Mouse (Mus musculus): ENCODE results near the gene Ciao2b. TPM values are rescaled to one million over a fixed set of nuclear protein-coding genes. Genes with fewer than 3 reads are reported as not detected.
A peak's percentile ranks its signal among the peaks of the same experiment; 100 is the strongest.

Gene Ciao2b
- total and polyA plus RNA-seq, 3 experiments: 58.1 to 66.9 (median 63.9) TPM

- Histone ChIP-seq H3K27ac (peak overlapping the region; percentile 64), H3K4me1 (ENCODE audit: control insufficient read depth, insufficient read depth, low read length) (peaks cover 6% of the 10 kb centered on the region), H3K36me3 (ENCODE audit: control insufficient read depth, insufficient read depth, low read length) (no peaks in the 10 kb centered on the region; the same call in 1 of the 2 replicates), H3K27me3 (ENCODE audit: control insufficient read depth, insufficient read depth, low read length) (no peaks in the 10 kb centered on the region), H3K79me2 (replicated peaks; ENCODE audit: control insufficient read depth, insufficient read depth, low read length) (no peaks in the 10 kb centered on the region), H3K4me3 (0 out of 2 replicates have a peak overlapping the region, but pooled peaks have one; percentile 4), H3K9ac (ENCODE audit: low read depth, low read length) (peak overlapping the region; percentile 49; the same call in 1 of the 2 replicates)
- intact Hi-C loops (cut with DNase I): loop anchor here (2.0 kb wide), 1 partner anchor 40 kb away; no protein-coding TSS in a partner anchor
- TF ChIP-seq POLR2A (IDR thresholded peaks at IDR 0.05; ENCODE audit: insufficient read depth, low read depth, low read length): no peak
- TF ChIP-seq CTCF (IDR thresholded peaks at IDR 0.05): peak; percentile 97; the same call in 1 of the 2 replicates
- peak; percentile 96 for TF ChIP-seq EP300 (IDR thresholded peaks at IDR 0.05; ENCODE audit: insufficient read depth, low read depth, low read length)
- DNase-seq: peak; percentile 85 to 87
- 18% methylated on average over 21 of the region's 21 CpGs for WGBS
Observed at GRCm38 (mm10) chr8:104602468-104603244, 39.1 kb downstream of the Ciao2b start.

DNA sequence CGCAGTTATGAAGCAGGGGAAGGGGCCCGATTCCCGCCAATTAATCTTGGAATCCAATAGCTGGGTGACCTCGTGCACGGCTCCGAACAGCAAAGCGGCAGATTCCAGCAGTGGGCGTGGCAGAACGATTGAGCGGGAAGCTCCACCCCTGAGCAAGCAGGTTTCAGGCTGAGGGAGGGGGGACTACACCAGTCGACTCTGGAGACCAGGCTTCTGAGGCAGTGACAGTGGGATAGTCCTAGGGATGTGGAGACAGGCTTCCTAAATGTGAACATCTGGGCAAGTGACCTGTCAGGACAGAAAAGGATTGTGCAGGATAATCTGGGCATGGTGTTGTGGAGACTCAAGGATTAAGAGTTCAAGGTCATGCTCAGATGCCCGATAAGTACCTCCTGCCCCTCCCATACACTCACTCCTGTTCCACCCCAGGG is 39.8 kb downstream of the Ciao2b start:
- no peak for TF ChIP-seq CTCF (IDR thresholded peaks at IDR 0.05)
- no peak for TF ChIP-seq EP300 (IDR thresholded peaks at IDR 0.05; ENCODE audit: insufficient read depth, low read depth, low read length)
- TF ChIP-seq POLR2A (IDR thresholded peaks at IDR 0.05; ENCODE audit: insufficient read depth, low read depth, low read length): no peak
- no peaks in the 10 kb centered on the region for H3K36me3 ChIP-seq (ENCODE audit: control insufficient read depth, insufficient read depth, low read length)
- H3K79me2 ChIP-seq (replicated peaks; ENCODE audit: control insufficient read depth, insufficient read depth, low read length): no peaks in the 10 kb centered on the region
- no peak overlapping the region for H3K27ac ChIP-seq
- peaks cover 3% of the 10 kb centered on the region for H3K4me1 ChIP-seq (ENCODE audit: control insufficient read depth, insufficient read depth, low read length)
- H3K27me3 ChIP-seq (ENCODE audit: control insufficient read depth, insufficient read depth, low read length): no peaks in the 10 kb centered on the region
- H3K9ac ChIP-seq (ENCODE audit: low read depth, low read length): no peak overlapping the region
- DNase-seq: peak in 1 of 2 experiments; percentile 26
- H3K4me3 ChIP-seq: no peak overlapping the region
- intact Hi-C loops (cut with DNase I): loop anchor here (2.0 kb wide), 1 partner anchor 41 kb away; no protein-coding TSS in a partner anchor
- WGBS: 1% methylated on average over 12 of the region's 12 CpGs

DNA sequence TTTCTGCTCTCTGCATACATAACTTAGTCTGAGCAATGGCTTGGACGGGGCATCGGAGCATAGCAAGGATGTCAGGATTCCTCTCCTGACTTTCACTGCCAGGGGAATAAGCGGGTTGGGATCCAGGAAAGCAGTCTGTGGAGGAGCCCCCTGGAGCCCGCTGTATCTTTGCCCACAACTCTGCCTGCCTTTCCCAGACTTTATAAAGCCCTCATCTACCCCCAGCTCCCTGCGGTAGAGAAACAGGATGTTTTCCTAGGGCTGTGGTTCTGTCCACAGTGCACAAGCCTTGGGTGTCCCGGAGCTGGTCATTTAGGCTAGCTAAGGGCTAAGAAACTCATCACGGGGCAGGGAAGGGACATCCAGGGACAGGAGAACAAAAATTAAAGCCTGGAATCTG is 40.4 kb downstream of the Ciao2b start:
- intact Hi-C loops (cut with DNase I): no loop called here
- no peak overlapping the region for H3K4me3 ChIP-seq

GRCm38 (mm10) chr8:104598496-104598895 is 43.3 kb downstream of the Ciao2b start:
- no peak for DNase-seq
- no peak overlapping the region for H3K4me3 ChIP-seq
- no peak overlapping the region for H3K9ac ChIP-seq (ENCODE audit: low read depth, low read length)
- H3K36me3 ChIP-seq (ENCODE audit: control insufficient read depth, insufficient read depth, low read length): no peaks in the 10 kb centered on the region; the same call in 1 of the 2 replicates
- H3K4me1 ChIP-seq (ENCODE audit: control insufficient read depth, insufficient read depth, low read length): peaks cover 3% of the 10 kb centered on the region
- peaks cover 3% of the 10 kb centered on the region for H3K79me2 ChIP-seq (replicated peaks; ENCODE audit: control insufficient read depth, insufficient read depth, low read length)
- no peaks in the 10 kb centered on the region for H3K27me3 ChIP-seq (ENCODE audit: control insufficient read depth, insufficient read depth, low read length)
- no peak for TF ChIP-seq EP300 (IDR thresholded peaks at IDR 0.05; ENCODE audit: insufficient read depth, low read depth, low read length)
- TF ChIP-seq POLR2A (IDR thresholded peaks at IDR 0.05; ENCODE audit: insufficient read depth, low read depth, low read length): no peak
- H3K27ac ChIP-seq: no peak overlapping the region
- intact Hi-C loops (cut with DNase I): no loop called here
- WGBS: 42% methylated on average over 6 of the region's 6 CpGs

More for the DNA sequence above, 40.4 kb downstream of the Ciao2b start:
- no peak overlapping the region for H3K9ac ChIP-seq (ENCODE audit: low read depth, low read length)
- H3K79me2 ChIP-seq (replicated peaks; ENCODE audit: control insufficient read depth, insufficient read depth, low read length): no peaks in the 10 kb centered on the region
- no peak for TF ChIP-seq CTCF (IDR thresholded peaks at IDR 0.05)
- TF ChIP-seq EP300 (IDR thresholded peaks at IDR 0.05; ENCODE audit: insufficient read depth, low read depth, low read length): no peak
- no peak for TF ChIP-seq POLR2A (IDR thresholded peaks at IDR 0.05; ENCODE audit: insufficient read depth, low read depth, low read length)
- H3K36me3 ChIP-seq (ENCODE audit: control insufficient read depth, insufficient read depth, low read length): no peaks in the 10 kb centered on the region
- peaks cover 3% of the 10 kb centered on the region for H3K4me1 ChIP-seq (ENCODE audit: control insufficient read depth, insufficient read depth, low read length)
- no peak for DNase-seq
- no peaks in the 10 kb centered on the region for H3K27me3 ChIP-seq (ENCODE audit: control insufficient read depth, insufficient read depth, low read length)
- WGBS: 45% methylated on average over 7 of the region's 7 CpGs
- no peak overlapping the region for H3K27ac ChIP-seq

DNA sequence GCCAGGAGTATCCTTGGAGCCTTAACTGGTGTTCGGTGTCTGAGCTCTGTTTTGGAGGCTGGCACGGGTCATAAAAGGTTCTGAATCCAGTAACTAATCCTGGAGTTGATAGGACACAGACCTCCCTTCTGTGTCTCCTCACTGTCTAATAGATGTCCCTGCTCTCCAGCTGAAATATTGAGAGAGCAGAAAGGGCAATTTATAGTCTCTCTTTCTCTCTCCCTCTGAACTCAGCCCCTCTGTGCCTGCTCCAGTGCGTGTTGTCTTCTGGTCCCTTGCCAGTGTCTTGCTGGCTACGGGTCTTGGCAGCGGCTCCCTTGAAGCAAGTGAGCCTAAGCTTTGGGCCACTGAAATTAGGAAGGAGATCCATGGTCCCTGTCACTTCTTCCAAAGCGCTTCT is 44.1 kb downstream of the Ciao2b start:
- TF ChIP-seq EP300 (IDR thresholded peaks at IDR 0.05; ENCODE audit: insufficient read depth, low read depth, low read length) (no peak), POLR2A (IDR thresholded peaks at IDR 0.05; ENCODE audit: insufficient read depth, low read depth, low read length) (no peak), CTCF (IDR thresholded peaks at IDR 0.05) (no peak)
- Histone ChIP-seq H3K36me3 (ENCODE audit: control insufficient read depth, insufficient read depth, low read length) (no peaks in the 10 kb centered on the region; the same call in 1 of the 2 replicates), H3K4me1 (ENCODE audit: control insufficient read depth, insufficient read depth, low read length) (peaks cover 3% of the 10 kb centered on the region), H3K4me3 (no peak overlapping the region), H3K27me3 (ENCODE audit: control insufficient read depth, insufficient read depth, low read length) (no peaks in the 10 kb centered on the region), H3K27ac (no peak overlapping the region), H3K9ac (ENCODE audit: low read depth, low read length) (no peak overlapping the region), H3K79me2 (replicated peaks; ENCODE audit: control insufficient read depth, insufficient read depth, low read length) (peaks cover 3% of the 10 kb centered on the region)
- 65% methylated on average over 6 of the region's 6 CpGs for WGBS
- no peak for DNase-seq
- intact Hi-C loops (cut with DNase I): no loop called here

All from heart, adult 2 months (tissue).